Mouse (Mus musculus) adrenal gland, postnatal 25 days (tissue): ENCODE data around the gene Neurl1b. TPM values are rescaled to one million over a fixed set of nuclear protein-coding genes. Genes with fewer than 3 reads are reported as not detected.

Experiments used
- DNase-seq: peaks from one replicate; pipeline ENCODE4 v3.0.0; 2021; ENCODE audit warnings: mixed read lengths
- total RNA-seq: library from RNA; stranded (reverse); gene quantifications from 2 replicates; pipeline ENCODE4 v1.2.3, GENCODE M21; 2021

The Neurl1b gene
- total RNA-seq, 1 experiment from 2014 or later = 57.1 TPM

DNA sequence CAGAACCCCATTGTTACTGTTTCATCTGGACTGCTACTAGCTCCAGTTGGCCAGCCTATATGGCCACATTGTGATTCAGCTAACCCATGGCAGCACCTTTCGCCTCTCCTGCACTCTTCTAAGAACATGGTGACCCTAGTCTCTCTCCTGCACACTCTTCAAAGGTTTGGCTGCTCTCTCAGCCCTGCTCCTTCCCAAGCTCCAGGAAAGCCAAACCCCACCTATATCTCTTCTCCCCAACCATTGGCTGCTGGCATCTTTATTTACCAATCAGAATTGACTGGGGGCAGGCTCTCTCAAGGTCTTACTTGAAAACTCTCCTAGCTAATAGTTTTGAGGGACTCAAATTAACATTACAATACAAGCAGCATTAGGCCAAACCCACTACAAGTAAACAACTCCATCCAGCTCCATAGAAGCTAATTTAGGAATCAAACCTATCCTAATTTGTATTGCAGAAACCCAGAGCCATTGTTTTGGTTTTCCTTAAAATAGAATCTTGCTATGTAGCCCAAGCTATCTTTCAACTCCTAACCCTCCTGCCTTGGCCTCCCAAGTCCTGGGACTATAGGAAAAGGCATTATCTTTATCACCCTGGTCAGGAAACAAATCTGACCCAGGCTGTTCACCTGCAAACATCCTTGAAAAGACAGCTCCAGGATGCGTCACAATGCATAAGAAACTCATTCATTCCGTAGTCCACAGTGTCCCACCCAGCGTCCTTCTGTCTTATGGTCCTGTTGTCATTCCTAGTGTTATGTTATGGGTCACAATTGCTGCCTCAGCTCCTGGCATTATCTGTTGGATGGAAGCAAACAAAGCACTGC lies 80.2 kb downstream of the Neurl1b start:
- DNase-seq = no peak

Other genes starting within 250 kb of the Neurl1b start
- gene Pdia2, start 215.7 kb upstream of the Neurl1b start, total RNA-seq = 1.6 and 2.3 TPM in 2 replicates
- gene Rgs11, start 211.9 kb upstream of the Neurl1b start, total RNA-seq = 39.5 and 57.6 TPM in 2 replicates
- gene Arhgdig, start 207.0 kb upstream of the Neurl1b start, total RNA-seq = 7.5 and 7.7 TPM in 2 replicates
- 97.5 and 119 TPM in 2 replicates for gene Fam234a, start 170.6 kb upstream of the Neurl1b start, total RNA-seq
- 73.2 and 77.1 TPM in 2 replicates for gene Luc7l, start 161.9 kb upstream of the Neurl1b start, total RNA-seq
- gene Ergic1, start 146.7 kb downstream of the Neurl1b start, total RNA-seq = 138 and 168 TPM in 2 replicates
- 30.8 and 37.8 TPM in 2 replicates for gene Dusp1, start 147.3 kb downstream of the Neurl1b start, total RNA-seq
- gene Atp6v0e, start 248.4 kb downstream of the Neurl1b start, total RNA-seq = 172 and 213 TPM in 2 replicates